Mouse (Mus musculus): Measurements from ENCODE around the gene Slc12a8.

Gene Slc12a8

DNA sequence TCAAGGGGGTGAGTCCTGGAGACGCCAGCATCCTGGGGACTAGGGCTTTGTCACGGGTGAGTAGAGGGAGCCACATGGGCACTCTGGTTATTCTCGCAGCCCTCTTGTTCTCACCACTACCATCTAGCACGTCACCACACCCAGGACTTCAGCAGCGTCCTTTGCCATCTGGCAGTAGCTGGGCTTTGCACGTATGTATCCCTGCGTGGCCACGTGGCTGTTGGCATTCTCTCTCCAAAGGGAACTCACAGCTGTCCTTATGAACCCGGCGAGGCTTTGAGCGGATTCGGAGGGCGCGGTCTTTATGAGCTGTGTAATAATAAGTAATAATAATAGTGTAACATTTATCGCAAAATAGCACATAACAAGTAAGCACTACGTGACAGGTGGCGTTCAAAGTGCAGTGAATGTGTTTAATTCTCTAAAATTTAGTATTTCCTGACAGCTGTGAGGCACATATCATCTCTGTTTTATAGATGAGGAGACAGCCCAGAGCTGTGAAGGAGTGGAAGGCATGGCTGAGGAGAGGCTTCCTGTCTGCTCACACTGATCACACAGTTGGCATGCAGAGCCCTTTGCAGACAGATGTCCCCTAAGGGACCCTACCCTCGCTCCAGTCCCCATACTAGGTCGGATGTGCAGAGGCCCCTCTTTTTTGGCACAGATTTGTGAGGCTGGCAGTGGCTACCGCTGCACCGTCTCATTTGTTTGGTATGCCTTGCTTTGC lies 20.5 kb downstream of the Slc12a8 start:
- no peak for DNase-seq (ENCODE audit: low read depth in 2 of 2, low spot score in 2 of 2)

DNA sequence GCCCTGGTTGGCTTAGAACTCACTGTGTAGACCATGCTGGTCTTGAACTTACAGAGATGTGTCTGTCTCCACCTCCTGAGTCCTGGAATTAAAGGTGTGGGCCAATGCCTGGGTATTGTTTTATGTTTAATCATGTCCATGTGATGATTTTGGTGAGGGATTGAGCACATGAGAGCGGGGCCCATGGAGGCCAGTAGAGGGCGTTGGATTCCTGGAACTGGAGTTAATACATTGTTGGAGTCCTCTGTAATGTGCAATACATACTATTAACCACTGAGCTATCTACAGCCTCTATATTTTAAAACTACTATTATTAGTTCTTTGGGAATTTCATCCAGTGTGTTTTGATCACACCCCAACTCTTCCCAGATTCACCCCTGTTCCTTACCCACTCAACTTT lies 27.2 kb downstream of the Slc12a8 start:
- no peak for DNase-seq (ENCODE audit: low read depth in 2 of 2, low spot score in 2 of 2)

DNA sequence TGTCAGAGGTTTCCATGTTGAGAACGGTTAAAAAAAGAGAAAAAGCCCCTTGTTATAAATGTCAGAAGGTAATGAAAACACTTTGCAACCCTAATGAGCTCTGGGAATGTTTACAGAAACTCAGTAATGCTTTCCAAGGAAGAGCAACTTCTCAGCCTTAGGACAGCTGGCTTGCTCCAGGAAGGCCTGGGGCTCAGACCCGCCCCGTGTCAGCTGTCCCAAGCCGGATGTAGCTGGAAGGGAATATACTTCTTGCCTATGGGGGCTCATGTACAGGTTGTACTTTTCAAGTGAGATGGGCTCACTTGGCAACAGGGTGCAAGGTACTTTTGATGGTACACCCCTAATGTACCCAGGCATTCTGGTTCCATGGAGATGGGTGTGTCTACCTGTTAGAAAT lies 28.4 kb downstream of the Slc12a8 start:
- DNase-seq (ENCODE audit: low read depth in 2 of 2, low spot score in 2 of 2): no peak

DNA sequence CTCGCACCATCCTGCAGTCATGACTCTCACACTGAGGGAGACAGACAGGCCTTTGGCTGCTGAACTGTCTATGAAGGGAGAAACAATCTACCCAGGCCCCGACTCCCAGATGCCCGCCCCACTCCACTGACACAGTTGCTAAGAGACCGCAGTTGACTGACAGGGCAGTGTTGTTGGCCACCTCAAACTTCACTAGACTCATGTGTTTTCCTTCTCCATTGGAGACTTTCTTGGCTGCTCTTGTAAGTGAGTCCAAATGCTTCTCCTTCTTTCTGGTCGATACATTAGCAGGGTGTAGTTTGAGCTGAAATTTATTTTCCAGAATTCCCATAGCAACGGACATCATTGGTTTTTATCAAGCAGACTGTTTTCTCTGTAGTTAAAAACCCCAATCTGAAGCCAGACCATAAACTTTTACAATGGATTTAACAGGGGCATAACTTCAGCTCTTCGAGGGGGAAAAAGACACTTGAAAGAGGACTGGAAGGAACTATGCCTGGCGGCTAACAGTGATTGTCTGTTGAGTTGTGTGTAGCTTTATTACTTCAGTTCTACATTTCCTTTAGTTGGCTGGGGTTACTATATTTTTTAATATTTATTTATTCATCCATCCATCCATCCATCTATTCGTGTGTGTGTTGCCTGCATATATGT lies 36.7 kb downstream of the Slc12a8 start:
- no peak for DNase-seq (ENCODE audit: low read depth in 2 of 2, low spot score in 2 of 2)

DNA sequence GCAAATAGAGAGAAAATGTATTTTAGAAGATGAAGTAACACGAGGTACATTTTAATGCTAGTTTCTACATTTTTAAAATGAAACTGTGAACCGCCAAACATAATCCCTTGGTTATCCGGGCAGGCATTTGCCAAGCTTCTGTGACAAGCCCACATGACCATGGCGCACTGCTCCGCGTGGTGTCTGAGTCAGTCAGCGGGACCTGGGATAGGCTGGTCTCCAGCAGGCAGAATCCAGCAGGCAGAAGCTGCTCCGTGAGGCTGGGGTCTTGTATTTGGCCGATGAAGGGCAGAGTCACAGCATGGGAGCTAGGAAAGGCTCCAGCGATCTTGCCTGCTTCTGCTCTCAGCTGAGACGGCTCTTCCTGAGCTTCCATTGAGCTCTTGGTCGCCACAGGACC lies 41.0 kb downstream of the Slc12a8 start:
- no peak for DNase-seq (ENCODE audit: low read depth in 2 of 2, low spot score in 2 of 2)

DNA sequence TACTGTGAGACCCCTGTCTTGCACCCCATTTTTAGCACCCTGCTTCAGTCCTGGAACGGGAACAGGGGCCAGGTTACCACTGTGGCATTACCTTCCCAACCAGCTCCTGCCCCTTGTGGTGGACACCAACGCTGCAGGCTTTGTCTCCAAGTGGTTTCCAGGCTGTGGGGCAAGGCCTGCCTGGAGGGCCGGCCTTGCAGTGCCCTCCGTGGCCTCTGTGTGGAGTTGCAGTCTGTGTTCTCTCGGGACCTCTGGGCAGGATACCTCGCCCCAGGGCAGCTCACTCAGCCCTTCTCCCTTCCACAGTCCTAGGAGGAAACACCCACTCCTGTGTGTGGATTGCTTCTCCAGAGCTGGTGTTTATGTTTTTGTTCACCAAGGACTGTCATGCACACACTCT lies 43.2 kb downstream of the Slc12a8 start:
- no peak for DNase-seq (ENCODE audit: low read depth in 2 of 2, low spot score in 2 of 2)

DNA sequence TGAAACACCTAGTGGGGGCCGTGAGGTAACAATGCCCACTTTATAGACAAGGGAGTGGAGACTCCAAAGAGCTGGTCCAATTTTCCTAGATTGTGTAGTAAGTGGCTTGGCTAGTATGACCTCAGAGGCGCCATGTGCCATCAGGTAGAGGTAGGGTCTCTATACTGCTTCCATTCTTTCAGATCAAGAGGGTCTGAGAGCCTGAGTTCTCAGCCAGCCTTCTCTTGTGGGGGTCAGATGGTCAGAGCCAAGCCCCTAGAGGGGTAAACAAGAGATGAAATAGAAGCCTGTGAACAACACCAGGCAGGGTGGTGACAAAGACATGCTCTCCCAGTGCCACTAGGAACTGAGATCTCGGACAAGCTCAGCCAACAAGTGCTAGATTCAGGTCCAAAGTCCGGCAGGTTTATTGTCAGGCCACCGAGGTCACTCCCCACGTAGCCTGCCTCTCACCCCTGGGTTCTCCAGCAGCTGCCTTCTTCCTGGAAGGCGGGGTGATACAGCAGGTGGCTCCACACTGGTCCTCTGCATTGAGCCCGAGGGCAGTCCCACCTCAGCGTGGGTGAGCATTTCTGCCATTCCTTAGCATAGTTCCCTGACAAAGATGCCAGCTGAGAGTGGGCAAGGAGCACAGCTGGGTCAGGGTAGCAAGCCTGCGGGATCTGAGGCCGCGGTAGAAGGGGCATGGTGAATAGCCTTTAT lies 44.3 kb downstream of the Slc12a8 start:
- no peak for DNase-seq (ENCODE audit: low read depth in 2 of 2, low spot score in 2 of 2)

DNA sequence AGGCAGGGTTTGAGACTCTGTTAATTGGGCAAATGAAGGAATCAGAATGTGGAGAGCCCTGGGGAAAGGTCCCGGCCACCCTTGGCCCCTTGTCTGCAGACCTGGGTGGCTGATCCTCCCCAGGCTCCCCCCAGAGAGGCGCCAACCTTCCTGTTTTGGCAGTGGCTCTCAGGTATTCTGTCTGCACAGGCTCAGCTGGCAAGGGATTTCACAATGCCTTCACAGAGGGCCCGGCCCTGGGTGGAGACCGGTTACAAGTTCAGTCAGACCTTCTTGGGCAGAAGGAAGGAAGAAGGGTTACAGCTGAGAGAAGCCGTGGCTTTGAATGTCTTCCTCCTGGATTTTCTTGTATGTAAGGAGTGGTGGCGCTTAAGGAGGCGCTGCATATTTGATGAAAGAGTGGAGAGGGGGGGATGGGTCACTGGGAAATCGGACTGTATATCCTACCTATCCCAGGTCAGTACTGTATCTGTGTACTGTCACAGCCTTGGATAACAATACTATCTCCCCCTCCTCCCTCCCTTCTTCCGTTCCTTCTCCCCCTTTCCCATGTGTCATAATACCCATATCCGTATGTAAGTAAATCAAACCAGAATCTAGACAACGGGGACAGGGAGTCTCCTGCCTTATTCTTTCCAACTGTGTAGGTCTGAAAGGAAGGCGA lies 45.9 kb downstream of the Slc12a8 start:
- DNase-seq (ENCODE audit: low read depth in 2 of 2, low spot score in 2 of 2): no peak

DNA sequence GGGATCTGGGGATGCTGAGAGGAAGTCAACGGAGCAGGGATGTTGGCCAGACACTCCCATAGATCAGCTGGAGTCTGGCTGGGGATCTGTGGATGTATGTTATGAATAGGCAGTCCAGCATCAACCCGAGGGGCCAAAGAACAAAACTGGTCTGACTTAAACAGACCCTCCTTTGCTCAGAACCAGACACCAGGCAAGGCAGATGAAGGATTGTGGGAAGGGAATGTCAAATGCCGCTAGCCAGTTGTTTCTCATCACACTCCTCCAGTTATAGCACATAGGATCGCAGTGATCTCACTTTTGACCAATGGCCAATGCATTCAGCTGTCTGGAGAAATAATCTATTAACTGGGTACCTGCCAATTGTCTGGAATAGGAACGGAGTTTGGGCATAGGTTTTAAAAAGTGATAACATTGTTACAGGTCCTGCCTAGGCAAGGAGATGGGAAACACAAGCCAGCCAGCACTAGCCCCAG lies 46.4 kb downstream of the Slc12a8 start:
- no peak for DNase-seq (ENCODE audit: low read depth in 2 of 2, low spot score in 2 of 2)

DNA sequence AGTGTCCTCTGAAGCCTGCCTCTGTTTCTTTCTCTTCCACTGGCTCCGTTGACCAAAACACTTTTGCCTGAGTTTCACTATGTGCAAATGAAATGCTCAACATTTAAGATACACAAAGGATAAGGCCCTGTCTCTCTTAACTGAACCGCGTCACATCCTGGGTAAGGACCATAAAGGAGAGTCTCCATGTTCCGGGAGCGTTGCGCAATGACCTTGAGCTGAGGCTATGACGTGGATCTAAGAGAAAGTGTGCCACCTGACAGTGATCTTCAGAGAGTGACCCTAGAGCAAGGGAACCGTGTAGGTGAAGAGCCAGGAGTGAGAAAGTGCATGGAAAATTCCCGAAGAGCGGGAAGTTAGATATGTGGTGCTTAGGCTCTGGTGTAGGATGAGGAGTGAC lies 49.3 kb downstream of the Slc12a8 start:
- DNase-seq (ENCODE audit: low read depth in 2 of 2, low spot score in 2 of 2): no peak

DNA sequence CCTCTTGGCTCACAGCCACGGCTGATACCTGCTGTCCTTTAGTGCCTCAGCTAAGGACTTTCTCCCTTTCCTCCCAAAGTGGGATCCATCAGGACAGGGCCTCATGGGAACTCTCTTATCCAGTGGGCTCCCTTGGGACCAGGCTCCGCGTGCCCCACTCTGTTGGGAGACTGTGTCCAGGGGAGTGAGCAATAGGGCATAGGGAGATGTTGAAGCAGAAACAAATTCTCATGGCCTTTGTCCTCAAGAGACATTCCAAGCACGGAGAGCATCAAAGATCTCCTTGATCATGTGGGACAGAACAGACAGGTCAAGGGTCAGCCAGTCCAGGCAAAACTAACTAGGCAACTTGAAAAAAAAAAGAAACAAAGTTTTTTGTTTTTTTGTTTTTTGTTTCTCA lies 50.6 kb downstream of the Slc12a8 start:
- DNase-seq (ENCODE audit: low read depth in 2 of 2, low spot score in 2 of 2): no peak

DNA sequence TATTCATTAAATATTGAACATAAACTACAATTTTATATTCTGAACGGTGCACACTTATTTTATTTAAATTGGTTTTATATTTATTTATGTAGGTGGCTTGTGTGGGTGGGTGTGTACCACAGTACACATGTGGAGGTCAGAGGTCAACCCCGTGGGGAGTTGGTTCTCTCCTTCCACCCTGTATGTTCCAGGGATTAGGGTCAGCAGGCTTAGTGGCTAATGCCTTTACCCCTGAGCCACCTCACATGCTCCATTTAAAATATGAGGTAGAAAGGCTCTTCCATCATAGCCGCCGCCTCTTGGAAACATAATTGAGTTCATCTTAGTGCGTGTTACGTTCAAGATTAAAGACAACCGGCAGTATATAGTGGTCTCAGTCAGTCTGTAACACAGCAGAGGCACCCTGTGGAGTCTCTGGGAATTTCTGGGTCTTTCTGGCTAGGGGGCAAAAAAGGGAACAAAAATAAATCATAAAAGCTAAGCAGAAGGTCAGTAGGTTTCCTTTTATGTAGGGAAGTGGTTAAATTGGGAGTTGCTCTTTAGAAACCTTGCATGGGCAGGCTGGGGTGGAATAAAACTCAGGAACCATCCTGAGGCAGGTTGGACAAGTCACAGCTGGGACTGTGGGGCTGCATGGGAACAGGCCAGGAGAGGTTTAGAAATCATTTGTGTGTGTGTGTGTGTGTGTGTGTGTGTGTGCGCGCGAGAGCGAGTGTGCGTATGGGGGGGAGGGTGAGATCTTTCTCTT lies 51.3 kb downstream of the Slc12a8 start:
- DNase-seq (ENCODE audit: low read depth in 2 of 2, low spot score in 2 of 2): no peak

DNA sequence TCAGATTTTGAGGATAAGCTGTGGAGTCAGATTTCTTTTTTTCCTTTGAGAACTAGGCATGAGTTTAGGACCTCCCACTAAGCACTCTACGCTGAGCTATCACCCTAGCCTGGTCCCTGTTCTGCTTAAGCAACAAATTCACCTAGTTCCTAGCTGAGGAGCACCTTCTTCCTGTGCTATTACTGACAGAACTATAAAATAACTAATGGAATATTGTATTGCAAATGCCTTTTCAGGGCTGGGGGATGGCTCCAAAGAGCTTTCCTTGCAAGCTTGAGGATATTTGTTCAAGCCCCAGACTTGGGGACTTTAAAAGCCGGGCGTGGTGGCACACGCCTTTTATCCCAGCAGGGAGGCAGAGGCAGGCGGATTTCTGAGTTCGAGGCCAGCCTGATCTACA lies 55.5 kb downstream of the Slc12a8 start:
- no peak for DNase-seq (ENCODE audit: low read depth in 2 of 2, low spot score in 2 of 2)

DNA sequence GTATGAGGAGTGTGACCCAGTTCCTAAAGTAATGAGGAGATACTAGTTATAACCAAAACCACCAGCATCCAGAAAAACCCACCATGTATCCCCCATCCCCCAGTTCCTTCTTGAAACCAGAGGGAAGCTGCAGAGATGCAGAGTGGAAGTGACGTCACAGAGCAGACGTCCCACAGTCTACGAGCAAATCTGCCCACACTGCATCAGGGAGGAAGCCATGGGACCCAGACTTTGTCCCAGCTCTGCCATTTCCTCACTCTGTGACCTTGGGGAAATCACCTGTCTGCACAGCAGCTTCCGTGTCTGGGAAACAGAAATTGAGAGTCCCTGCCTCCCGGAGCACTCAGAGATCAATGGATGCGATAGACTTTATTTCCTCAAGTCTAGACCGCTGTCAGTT lies 56.6 kb downstream of the Slc12a8 start:
- DNase-seq (ENCODE audit: low read depth in 2 of 2, low spot score in 2 of 2): no peak

DNA sequence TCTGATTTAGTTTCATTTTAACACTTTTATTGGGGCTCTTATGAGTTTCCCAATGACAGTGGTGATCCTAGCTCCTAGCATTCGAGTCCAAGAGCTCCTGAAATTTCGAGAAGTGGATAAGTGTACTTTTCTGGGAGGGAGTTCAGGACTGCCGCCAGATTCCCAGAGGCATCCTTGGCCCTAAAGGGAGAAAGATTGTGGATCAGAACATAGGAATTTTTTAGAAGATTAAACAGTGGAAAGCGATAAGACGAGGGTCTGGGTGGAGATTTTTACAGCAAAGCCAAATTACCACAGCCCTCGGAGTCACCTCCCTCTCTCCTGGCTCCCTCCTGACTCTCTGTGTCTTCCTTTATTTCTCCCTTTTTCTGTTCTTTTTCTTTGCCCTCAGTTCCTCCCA lies 58.6 kb downstream of the Slc12a8 start:
- DNase-seq (ENCODE audit: low read depth in 2 of 2, low spot score in 2 of 2): no peak

DNA sequence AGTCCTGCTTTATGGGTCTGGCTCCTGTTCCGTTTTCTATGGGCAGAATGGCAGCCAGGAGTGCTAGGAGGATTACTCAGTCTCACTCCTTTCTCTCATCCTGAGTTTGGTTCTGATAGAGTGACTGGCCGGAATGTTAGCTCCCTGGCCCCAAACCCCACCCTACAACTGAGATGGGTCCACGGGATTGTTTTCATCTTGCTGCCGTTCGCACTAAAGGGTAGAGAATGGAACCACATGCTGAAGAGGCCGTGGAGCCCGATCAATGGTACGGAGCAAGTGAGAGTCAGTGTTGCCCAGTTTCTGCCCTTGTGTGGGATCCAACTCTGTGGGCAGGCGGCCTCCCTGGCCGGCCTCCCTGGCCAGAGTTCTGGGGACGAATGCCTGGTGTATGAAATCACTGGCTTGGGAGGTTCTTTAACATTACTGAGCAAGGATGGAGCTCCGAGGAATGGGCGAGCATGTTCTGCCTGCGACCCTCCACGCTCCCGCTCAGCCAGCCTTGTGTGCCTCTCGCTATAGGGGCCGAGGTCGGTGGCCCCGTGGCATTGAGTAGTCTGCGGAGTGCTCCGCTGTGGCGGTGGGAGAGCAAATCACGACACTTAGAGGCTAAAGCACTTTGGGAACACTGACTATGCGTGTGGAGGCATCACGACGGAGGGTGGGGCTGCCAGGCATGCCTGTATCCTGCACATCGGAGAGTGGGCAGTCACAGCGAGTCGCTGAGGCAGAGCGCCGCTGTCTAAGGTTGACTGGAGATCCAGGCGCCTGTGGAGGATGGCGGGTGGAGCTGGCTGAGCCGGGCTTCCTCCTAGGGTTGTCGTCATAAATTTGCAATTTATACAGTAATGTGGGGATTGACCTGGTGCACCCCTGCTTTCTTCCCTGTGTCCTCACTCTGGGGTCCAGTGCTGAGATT lies 59.4 kb downstream of the Slc12a8 start:
- DNase-seq (ENCODE audit: low read depth in 2 of 2, low spot score in 2 of 2): no peak

DNA sequence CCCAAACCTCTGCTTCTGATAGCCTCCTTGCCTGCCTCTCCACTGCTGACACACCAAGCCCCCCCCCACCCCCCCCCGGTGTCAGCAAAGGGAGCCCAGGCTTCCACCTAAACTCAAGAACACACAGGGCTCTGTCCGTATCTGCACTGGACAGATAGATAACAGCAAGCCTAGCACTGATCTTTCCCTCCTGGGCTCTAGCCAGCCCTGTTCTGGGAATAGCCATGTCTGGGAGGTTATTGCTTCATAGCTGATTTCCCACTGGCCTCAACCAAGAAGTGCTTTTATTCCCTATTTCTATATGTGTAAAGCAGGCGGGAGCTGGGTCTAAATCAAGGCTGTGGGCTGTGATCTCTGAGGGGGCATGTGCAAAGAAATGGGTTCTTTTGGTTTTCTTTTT lies 61.3 kb downstream of the Slc12a8 start:
- DNase-seq (ENCODE audit: low read depth in 2 of 2, low spot score in 2 of 2): no peak

DNA sequence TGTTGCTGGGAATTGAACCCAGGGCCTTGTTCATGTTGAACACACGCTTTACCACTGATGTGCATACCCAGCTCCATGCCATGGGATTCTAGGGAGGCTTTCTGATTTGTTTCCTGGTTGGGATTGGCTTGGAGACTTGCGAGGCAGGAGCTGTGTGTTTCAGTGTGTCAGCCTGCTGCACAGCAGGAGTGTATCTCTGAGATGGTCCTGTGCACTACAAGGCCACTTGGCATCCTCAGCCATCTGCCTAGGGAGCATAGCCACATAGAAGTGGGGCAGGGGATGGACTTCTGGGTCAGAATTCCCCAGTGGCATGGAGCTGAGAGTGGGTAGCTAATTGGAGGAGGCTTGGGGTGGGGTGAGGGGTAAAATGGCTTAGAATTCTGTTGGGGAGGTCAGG lies 63.2 kb downstream of the Slc12a8 start:
- no peak for DNase-seq (ENCODE audit: low read depth in 2 of 2, low spot score in 2 of 2)

DNA sequence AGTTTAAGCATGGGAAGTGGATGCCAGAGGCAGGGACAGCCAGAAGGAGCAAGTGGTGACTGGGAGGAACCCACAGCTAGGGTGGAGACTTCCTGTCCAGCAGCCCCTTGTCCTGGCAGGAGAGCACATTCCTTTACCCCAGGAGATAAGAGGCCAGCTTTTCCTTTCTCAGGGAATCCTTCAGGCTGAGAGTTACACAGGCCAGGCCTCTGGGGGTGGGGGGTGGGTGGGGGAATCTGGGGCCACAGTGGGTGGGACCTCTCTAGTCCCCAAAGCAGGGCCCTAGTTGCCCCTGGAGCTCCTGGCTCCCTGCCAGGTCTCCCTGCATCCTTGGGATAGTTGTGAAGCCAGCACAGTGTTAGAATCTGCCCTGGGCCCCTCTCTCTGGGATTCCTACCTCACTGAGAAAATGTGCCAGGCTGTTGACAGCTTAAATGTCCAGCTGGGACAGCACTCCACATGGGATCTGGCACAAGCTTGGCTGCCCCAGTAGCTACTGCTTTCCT lies 63.7 kb downstream of the Slc12a8 start:
- DNase-seq (ENCODE audit: low read depth in 2 of 2, low spot score in 2 of 2): no peak

DNA sequence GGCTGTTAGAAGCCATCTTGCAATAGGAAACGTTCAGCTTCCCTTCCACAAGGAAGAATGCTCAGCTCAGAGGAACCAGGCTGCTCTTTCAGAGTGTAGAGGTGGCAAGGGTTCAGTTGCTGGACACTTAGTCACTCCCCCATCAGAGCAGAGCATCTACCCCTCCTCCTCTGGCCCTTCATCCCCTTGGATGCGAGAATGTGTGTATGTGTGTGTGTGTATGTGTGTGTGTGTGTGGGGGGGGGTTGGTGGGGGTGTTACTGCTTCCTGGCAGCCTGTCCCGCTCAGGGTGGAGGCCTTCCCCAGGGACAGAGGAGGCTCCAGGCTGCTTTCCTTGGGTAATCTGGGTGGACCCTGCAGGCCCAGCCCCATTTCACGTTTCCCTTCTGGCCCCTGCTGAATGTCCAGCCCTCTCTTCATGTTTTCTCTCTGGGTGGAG lies 64.6 kb downstream of the Slc12a8 start:
- DNase-seq (ENCODE audit: low read depth in 2 of 2, low spot score in 2 of 2): no peak

All from CD8-positive naive resting alpha-beta T cell, adult 2 months (primary cell).